Mouse (Mus musculus) CH12.LX (cell line): ENCODE measurements around the gene Kcnn3. TPM values are rescaled to one million over a fixed set of nuclear protein-coding genes. Genes with fewer than 3 reads are reported as not detected.

Source experiments
- DNase-seq: peaks from one replicate; pipeline ENCODE4 v3.0.0-alpha.2; 2013; ENCODE audit errors: extremely low read depth
- H3K27ac ChIP-seq: 2 replicates; pipeline ENCODE4 v1.5.1; 2012; ENCODE audit warnings: low read depth, mild to moderate bottlenecking, control low read depth, moderate library complexity; ENCODE audit not compliant: insufficient read depth
- H3K27me3 ChIP-seq: replicated peaks from 2 replicates; pipeline ENCODE3; 2012; ENCODE audit warnings: inconsistent platforms
- H3K36me3 ChIP-seq, 2 experiments: replicated peaks in 1 of 2; 2 replicates each; pipeline versions ENCODE3 to v1.6.1; 2012; ENCODE audit warnings: inconsistent platforms in 1 of 2, low read length in 1 of 2, mild to moderate bottlenecking in 1 of 2, mixed read lengths in 1 of 2, moderate library complexity in 1 of 2; ENCODE audit not compliant: control insufficient read depth in 1 of 2, insufficient read depth in 1 of 2
- H3K4me1 ChIP-seq, 2 experiments: 2 replicates each; pipeline ENCODE4 v1.6.1; 2012; ENCODE audit warnings: inconsistent platforms in 1 of 2, moderate library complexity in 1 of 2; ENCODE audit not compliant: insufficient read depth in 2 of 2, control insufficient read depth in 1 of 2
- H3K4me2 ChIP-seq: 2 replicates; pipeline ENCODE4 v1.6.1; 2012; ENCODE audit warnings: low read depth, mild to moderate bottlenecking, control low read depth; ENCODE audit not compliant: poor library complexity, insufficient read depth, severe bottlenecking
- H3K4me3 ChIP-seq, 3 experiments: fragments of 150-350 bp in 1 of 3; sonication (generic) in 1 of 3; replicated peaks in 1 of 3; 2 replicates each; pipeline versions ENCODE3 to v1.5.1; 2011 to 2012; ENCODE audit warnings: low read depth in 2 of 3, low read length in 2 of 3, mild to moderate bottlenecking in 2 of 3, moderate library complexity in 2 of 3, control low read depth in 1 of 3, improper control_type of control experiment in 1 of 3, inconsistent platforms in 1 of 3, mixed read lengths in 1 of 3; ENCODE audit not compliant: poor library complexity in 1 of 3
- H3K79me2 ChIP-seq: replicated peaks from 2 replicates; pipeline ENCODE4 v1.6.1; 2012; ENCODE audit warnings: mild to moderate bottlenecking, moderate library complexity; ENCODE audit not compliant: control insufficient read depth, poor library complexity, insufficient read depth, severe bottlenecking; ENCODE audit errors: extremely low read depth
- H3K9ac ChIP-seq: 2 replicates; pipeline ENCODE4 v1.6.1; 2012; ENCODE audit warnings: low read depth, mild to moderate bottlenecking, control low read depth, moderate library complexity; ENCODE audit not compliant: insufficient read depth
- H3K9me3 ChIP-seq: replicated peaks from 2 replicates; pipeline ENCODE3; 2012; ENCODE audit warnings: low read length, inconsistent platforms, mixed read lengths
- BHLHE40 ChIP-seq: IDR thresholded peaks from 2 replicates; pipeline ENCODE4 v1.6.1; 2011; ENCODE audit warnings: mild to moderate bottlenecking, low read depth, low read length, improper control_type of control experiment
- CHD2 ChIP-seq: IDR thresholded peaks from 2 replicates; pipeline ENCODE4 v1.6.1; 2011; ENCODE audit warnings: low read length, improper control_type of control experiment
- E2F4 ChIP-seq: IDR thresholded peaks from 2 replicates; pipeline ENCODE4 v1.6.1; 2011; ENCODE audit warnings: low read depth, low read length, improper control_type of control experiment; ENCODE audit not compliant: insufficient replicate concordance
- ELF1 ChIP-seq: IDR thresholded peaks from 2 replicates; pipeline ENCODE4 v1.6.1; 2014; ENCODE audit warnings: low read depth, mild to moderate bottlenecking, inconsistent platforms, low read length, improper control_type of control experiment
- EP300 ChIP-seq: IDR thresholded peaks from 2 replicates; pipeline ENCODE4 v1.6.1; 2011; ENCODE audit warnings: low read length, improper control_type of control experiment
- GABPA ChIP-seq: IDR thresholded peaks from 2 replicates; pipeline ENCODE4 v1.6.1; 2012; ENCODE audit warnings: low read depth, low read length, improper control_type of control experiment, inconsistent platforms; ENCODE audit not compliant: insufficient replicate concordance
- HCFC1 ChIP-seq: IDR thresholded peaks from 2 replicates; pipeline ENCODE4 v1.6.1; 2012; ENCODE audit warnings: low read depth, mild to moderate bottlenecking, inconsistent platforms, low read length, improper control_type of control experiment
- IRF4 ChIP-seq: IDR thresholded peaks from 2 replicates; pipeline ENCODE4 v1.6.1; 2014; ENCODE audit warnings: low read depth, mild to moderate bottlenecking, inconsistent platforms, low read length, improper control_type of control experiment
- JUN ChIP-seq: IDR thresholded peaks from 2 replicates; pipeline ENCODE4 v1.6.1; 2011; ENCODE audit warnings: low read depth, mild to moderate bottlenecking, low read length, improper control_type of control experiment, moderate library complexity; ENCODE audit not compliant: insufficient read depth
- JUND ChIP-seq: conservative IDR thresholded peaks from 2 replicates; pipeline ENCODE4 v1.6.1; 2011; ENCODE audit warnings: low read depth, low read length, improper control_type of control experiment
- KAT2A ChIP-seq: IDR thresholded peaks from 2 replicates; pipeline ENCODE4 v1.6.1; 2012; ENCODE audit warnings: low read length, improper control_type of control experiment, inconsistent platforms; ENCODE audit not compliant: insufficient replicate concordance
- MAFK ChIP-seq: IDR thresholded peaks from 2 replicates; pipeline ENCODE4 v1.6.1; 2011; ENCODE audit warnings: low read length, improper control_type of control experiment; ENCODE audit not compliant: insufficient replicate concordance
- MAX ChIP-seq: IDR thresholded peaks from 2 replicates; pipeline ENCODE4 v1.6.1; 2011; ENCODE audit warnings: low read length, improper control_type of control experiment
- MAZ ChIP-seq: IDR thresholded peaks from 2 replicates; pipeline ENCODE4 v1.6.1; 2012; ENCODE audit warnings: low read depth, mild to moderate bottlenecking, inconsistent platforms, low read length, improper control_type of control experiment, moderate library complexity
- MEF2A ChIP-seq: IDR thresholded peaks from 2 replicates; pipeline ENCODE4 v1.6.1; 2014; ENCODE audit warnings: low read depth, mild to moderate bottlenecking, inconsistent platforms, low read length, improper control_type of control experiment, borderline replicate concordance
- MYC ChIP-seq: IDR thresholded peaks from 2 replicates; pipeline ENCODE4 v1.6.1; 2011; ENCODE audit warnings: low read depth, mild to moderate bottlenecking, improper control_type of control experiment, low read length
- NELFE ChIP-seq: IDR thresholded peaks from 2 replicates; pipeline ENCODE4 v1.6.1; 2011; ENCODE audit warnings: low read depth, low read length, improper control_type of control experiment
- NRF1 ChIP-seq: IDR thresholded peaks from 2 replicates; pipeline ENCODE4 v1.6.1; 2014; ENCODE audit warnings: low read depth, mild to moderate bottlenecking, inconsistent platforms, low read length, improper control_type of control experiment, moderate library complexity
- PAX5 ChIP-seq: IDR thresholded peaks from 2 replicates; pipeline ENCODE4 v1.6.1; 2012; ENCODE audit warnings: low read length, inconsistent platforms, mixed read lengths
- POLR2A ChIP-seq: IDR thresholded peaks from 2 replicates; pipeline ENCODE4 v1.6.1; 2011; ENCODE audit warnings: low read depth, mild to moderate bottlenecking, improper control_type of control experiment, low read length
- POLR2AphosphoS2 ChIP-seq: IDR thresholded peaks from 2 replicates; pipeline ENCODE4 v1.6.1; 2011; ENCODE audit warnings: low read depth, low read length, improper control_type of control experiment
- RAD21 ChIP-seq: IDR thresholded peaks from 2 replicates; pipeline ENCODE4 v1.6.1; 2011; ENCODE audit warnings: low read depth, mild to moderate bottlenecking, low read length, improper control_type of control experiment, moderate library complexity
- RCOR1 ChIP-seq: conservative IDR thresholded peaks from 2 replicates; pipeline ENCODE4 v1.6.1; 2012; ENCODE audit warnings: low read depth, mild to moderate bottlenecking, inconsistent platforms, low read length, improper control_type of control experiment
- SIN3A ChIP-seq: IDR thresholded peaks from 2 replicates; pipeline ENCODE4 v1.6.1; 2012; ENCODE audit warnings: low read length, improper control_type of control experiment, inconsistent platforms
- TCF12 ChIP-seq: IDR thresholded peaks from 2 replicates; pipeline ENCODE4 v1.6.1; 2014; ENCODE audit warnings: low read depth, mild to moderate bottlenecking, inconsistent platforms, low read length, improper control_type of control experiment
- USF1 ChIP-seq: IDR thresholded peaks from 2 replicates; pipeline ENCODE4 v1.6.1; 2014; ENCODE audit warnings: low read depth, mild to moderate bottlenecking, inconsistent platforms, low read length, improper control_type of control experiment
- USF2 ChIP-seq: conservative IDR thresholded peaks from 2 replicates; pipeline ENCODE4 v1.6.1; 2011; ENCODE audit warnings: low read depth, low read length, improper control_type of control experiment
- ZKSCAN1 ChIP-seq: IDR thresholded peaks from 2 replicates; pipeline ENCODE4 v1.6.1; 2012; ENCODE audit warnings: low read depth, inconsistent platforms, low read length, improper control_type of control experiment, borderline replicate concordance
- ZMIZ1 ChIP-seq: IDR thresholded peaks from 2 replicates; pipeline ENCODE4 v1.6.1; 2012; ENCODE audit warnings: low read depth, mild to moderate bottlenecking, inconsistent platforms, low read length, improper control_type of control experiment
- ZNF384 ChIP-seq: IDR thresholded peaks from 2 replicates; pipeline ENCODE4 v1.6.1; 2012; ENCODE audit warnings: low read depth, low read length, improper control_type of control experiment, inconsistent platforms
- dilution Hi-C: fragments of 300-500 bp; cut with MboI; formaldehyde crosslinking; loops from 2 replicates; pipeline ENCODE4 v1.14.3; 2020; ENCODE audit warnings: low sequenced_read_pairs; ENCODE audit not compliant: extremely low pct_unique_long_range_greater_than_20kb, extremely low pct_ligation_motif_present
- in situ Hi-C: fragments of 300-500 bp; cut with MboI; formaldehyde crosslinking; loops from 3 replicates; pipeline ENCODE4 v1.14.3; 2019; ENCODE audit warnings: low sequenced_read_pairs, low pct_ligation_motif_present, low pct_unique_long_range_greater_than_20kb, mixed read lengths
- polyA plus RNA-seq: library from polyadenylated mRNA; unstranded; fragments of >175 nt; gene quantifications from 2 replicates; pipeline ENCODE4 v1.2.1, GENCODE M21; 2012; ENCODE audit warnings: low read depth; ENCODE audit not compliant: insufficient read length
- total RNA-seq, 2 experiments: library from RNA; depleted of rRNA; stranded (reverse); fragments of 300-350 nt in 1 of 2; fragments of >200 nt in 1 of 2; gene quantifications; 2 replicates each; pipeline ENCODE4 v1.2.3; 2012 to 2014

The Kcnn3 gene
- total and polyA plus RNA-seq, 3 experiments, result 0.06 TPM; not detected in 2

DNA sequence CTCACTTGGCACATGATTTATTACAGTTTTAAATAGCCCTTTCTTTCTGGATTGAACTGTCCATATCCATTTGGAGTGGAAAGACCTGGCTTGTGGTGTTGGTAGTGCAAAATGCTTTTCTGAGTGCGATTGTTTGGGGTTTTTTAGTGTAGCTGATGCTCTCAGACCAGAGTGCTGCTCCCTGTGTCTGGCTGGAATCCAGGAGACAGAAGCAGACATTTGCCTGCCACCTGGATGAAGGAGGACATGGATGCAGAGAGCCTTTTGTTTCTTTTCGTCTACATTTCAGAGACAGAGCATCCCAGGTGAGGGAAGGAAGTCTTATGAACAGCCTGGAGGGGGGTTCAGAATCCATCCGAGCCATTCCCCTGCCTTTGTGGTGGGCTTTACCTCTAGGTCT is 71.5 kb downstream of the Kcnn3 start:
- Histone ChIP-seq H3K36me3 (no peaks in the 10 kb centered on the region), H3K9me3 (no peaks in the 10 kb centered on the region), H3K9ac (no peak overlapping the region), H3K27ac (no peak overlapping the region), H3K27me3 (no peaks in the 10 kb centered on the region), H3K4me3 (no peak overlapping the region), H3K79me2 (no peaks in the 10 kb centered on the region), H3K4me1 (peaks cover 0 to 25% of the 10 kb centered on the region in 2 experiments; a peak in 2 of 4 replicates), H3K4me2 (no peak overlapping the region)
- in situ Hi-C loops, result no loop called here
- no peak for DNase-seq
- dilution Hi-C loops, result no loop called here
- TF ChIP-seq RAD21, result no peak
- TF ChIP-seq ZNF384, result no peak
- TF ChIP-seq ZKSCAN1, result no peak
- TF ChIP-seq ZMIZ1, result no peak
- TF ChIP-seq E2F4, result no peak
- TF ChIP-seq CHD2, result no peak
- TF ChIP-seq MAX, result no peak
- TF ChIP-seq RCOR1, result no peak
- no peak for TF ChIP-seq HCFC1
- TF ChIP-seq IRF4, result no peak
- no peak for TF ChIP-seq GABPA
- no peak for TF ChIP-seq TCF12
- no peak for TF ChIP-seq POLR2AphosphoS2
- no peak for TF ChIP-seq JUN
- TF ChIP-seq POLR2A, result no peak
- TF ChIP-seq MAZ, result no peak
- no peak for TF ChIP-seq NELFE
- no peak for TF ChIP-seq SIN3A
- TF ChIP-seq MEF2A, result no peak
- no peak for TF ChIP-seq JUND

DNA sequence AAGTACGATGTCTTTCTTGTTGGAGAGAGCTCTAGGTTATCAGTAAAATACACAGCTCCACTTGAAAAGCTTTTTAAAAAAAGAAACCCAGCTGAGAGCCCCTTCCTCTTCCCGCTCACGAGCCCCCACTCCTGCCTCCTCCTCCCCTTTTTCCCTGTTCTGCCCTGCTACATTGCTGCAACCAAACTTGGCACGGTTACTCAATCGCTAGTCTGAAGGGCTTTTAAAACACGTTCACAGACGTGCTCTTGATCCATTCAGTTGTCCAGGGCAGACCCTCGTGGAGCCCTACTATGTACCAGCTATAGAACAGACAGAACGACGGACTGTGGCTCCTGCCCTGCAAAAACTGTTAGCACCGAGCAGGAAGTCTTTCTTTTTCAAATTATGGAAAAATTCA is 72.8 kb downstream of the Kcnn3 start:
- Histone ChIP-seq H3K27me3 (no peaks in the 10 kb centered on the region), H3K9ac (no peak overlapping the region), H3K4me3 (no peak overlapping the region), H3K4me1 (peaks cover 0 to 11% of the 10 kb centered on the region in 2 experiments; a peak in 2 of 4 replicates), H3K36me3 (no peaks in the 10 kb centered on the region), H3K27ac (no peak overlapping the region), H3K4me2 (no peak overlapping the region), H3K9me3 (no peaks in the 10 kb centered on the region), H3K79me2 (no peaks in the 10 kb centered on the region)
- in situ Hi-C loops, result no loop called here
- no peak for DNase-seq
- dilution Hi-C loops, result no loop called here
- TF ChIP-seq MAFK (no peak), MYC (no peak), E2F4 (no peak), USF1 (no peak), PAX5 (no peak), KAT2A (no peak), BHLHE40 (no peak), ZMIZ1 (no peak), TCF12 (no peak), ELF1 (no peak), IRF4 (no peak), USF2 (no peak), NRF1 (no peak), EP300 (no peak)
